Mouse (Mus musculus): ENCODE data around the gene Fam208a. TPM values are rescaled to one million over a fixed set of nuclear protein-coding genes. Genes with fewer than 3 reads are reported as not detected.

Gene Fam208a
- polyA plus RNA-seq, 1 experiment from 2014 or later = 16.6 TPM

GRCm38 (mm10) chr14:27400495-27400894 lies 28.1 kb upstream of the Fam208a start:
- 91% methylated on average over 6 of the region's 6 CpGs for WGBS
- no peak for ATAC-seq (ENCODE audit: low FRiP score)
- H3K9ac ChIP-seq = no peak overlapping the region
- no peak overlapping the region for H3K4me2 ChIP-seq
- H3K27ac ChIP-seq = no peak overlapping the region
- H3K36me3 ChIP-seq = no peaks in the 10 kb centered on the region
- no peak overlapping the region for H3K4me3 ChIP-seq
- no peaks in the 10 kb centered on the region for H3K27me3 ChIP-seq
- no peaks in the 10 kb centered on the region for H3K9me3 ChIP-seq
- H3K4me1 ChIP-seq (replicated peaks) = 0 out of 2 replicates have a peak, but pooled peaks cover 5% of the 10 kb centered on the region

DNA sequence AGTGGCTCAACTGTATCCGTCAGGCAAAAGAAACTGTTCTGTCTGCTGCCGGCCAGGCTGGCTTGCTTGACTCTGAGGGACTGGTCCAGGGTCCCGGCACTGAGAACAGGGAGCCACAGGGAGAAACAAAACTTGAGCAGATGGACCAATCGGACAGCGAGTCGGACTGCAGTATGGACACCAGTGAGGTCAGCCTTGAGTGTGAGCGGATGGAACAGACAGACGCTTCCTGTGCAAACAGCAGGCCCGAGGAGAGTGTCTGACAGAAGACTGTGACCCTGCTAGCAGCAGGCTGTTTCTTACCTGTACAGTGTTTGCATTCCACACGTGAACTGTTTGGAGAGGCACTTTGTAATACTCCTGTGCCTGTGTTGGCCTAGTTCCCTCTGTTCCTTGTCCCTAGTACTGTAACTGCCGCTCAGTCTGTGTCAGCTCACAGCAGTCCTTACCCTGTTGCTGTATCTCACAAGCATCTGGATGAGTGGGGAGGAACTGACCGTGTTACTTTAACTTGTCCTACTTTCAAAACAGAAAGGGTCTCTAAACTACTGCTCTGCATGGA lies 26.8 kb upstream of the Fam208a start:
- H3K4me2 ChIP-seq = no peak overlapping the region
- no peak overlapping the region for H3K4me3 ChIP-seq
- no peak overlapping the region for H3K27ac ChIP-seq
- no peaks in the 10 kb centered on the region for H3K27me3 ChIP-seq
- no peak overlapping the region for H3K9ac ChIP-seq
- 89% methylated on average over 12 of the region's 12 CpGs for WGBS
- no peaks in the 10 kb centered on the region for H3K4me1 ChIP-seq (replicated peaks)
- H3K36me3 ChIP-seq = no peaks in the 10 kb centered on the region
- ATAC-seq (ENCODE audit: low FRiP score) = no peak
- H3K9me3 ChIP-seq = peaks cover 4% of the 10 kb centered on the region; the same call in 1 of the 2 replicates

GRCm38 (mm10) chr14:27402332-27403250 lies 26.0 kb upstream of the Fam208a start:
- Histone ChIP-seq H3K9ac (no peak overlapping the region), H3K9me3 (peaks cover 4% of the 10 kb centered on the region; the same call in 1 of the 2 replicates), H3K27ac (no peak overlapping the region), H3K4me2 (no peak overlapping the region), H3K4me1 (replicated peaks) (no peaks in the 10 kb centered on the region), H3K4me3 (no peak overlapping the region), H3K36me3 (no peaks in the 10 kb centered on the region), H3K27me3 (no peaks in the 10 kb centered on the region)
- 85% methylated on average over 10 of the region's 10 CpGs for WGBS
- ATAC-seq (ENCODE audit: low FRiP score) = no peak

- Histone ChIP-seq H3K36me3 (no peaks in the 10 kb centered on the region), H3K27me3 (no peaks in the 10 kb centered on the region), H3K9me3 (peaks cover 6% of the 10 kb centered on the region; the same call in 1 of the 2 replicates), H3K4me2 (no peak overlapping the region), H3K9ac (no peak overlapping the region), H3K4me1 (replicated peaks) (no peaks in the 10 kb centered on the region), H3K27ac (no peak overlapping the region), H3K4me3 (no peak overlapping the region)
- 92% methylated on average over 4 of the region's 4 CpGs for WGBS
- ATAC-seq (ENCODE audit: low FRiP score) = no peak
These were observed 23.2 kb upstream of the Fam208a start for GRCm38 (mm10) chr14:27405452-27405851.

- H3K4me2 ChIP-seq = no peak overlapping the region
- H3K27ac ChIP-seq = no peak overlapping the region
- no peak overlapping the region for H3K9ac ChIP-seq
- no peak for ATAC-seq (ENCODE audit: low FRiP score)
- WGBS = 100% methylated on average over 2 of the region's 2 CpGs
- H3K9me3 ChIP-seq = peaks cover 6% of the 10 kb centered on the region; the same call in 1 of the 2 replicates
- H3K4me3 ChIP-seq = no peak overlapping the region
- no peaks in the 10 kb centered on the region for H3K27me3 ChIP-seq
- H3K4me1 ChIP-seq (replicated peaks) = no peaks in the 10 kb centered on the region
- no peaks in the 10 kb centered on the region for H3K36me3 ChIP-seq
These were observed 22.7 kb upstream of the Fam208a start for GRCm38 (mm10) chr14:27405947-27406346.

GRCm38 (mm10) chr14:27408240-27408639 lies 20.4 kb upstream of the Fam208a start:
- Histone ChIP-seq H3K4me3 (no peak overlapping the region), H3K27me3 (no peaks in the 10 kb centered on the region), H3K4me2 (no peak overlapping the region), H3K9ac (no peak overlapping the region), H3K9me3 (peaks cover 6% of the 10 kb centered on the region; the same call in 1 of the 2 replicates), H3K4me1 (replicated peaks) (no peaks in the 10 kb centered on the region), H3K36me3 (no peaks in the 10 kb centered on the region), H3K27ac (no peak overlapping the region)
- 85% methylated on average over 3 of the region's 3 CpGs for WGBS
- ATAC-seq (ENCODE audit: low FRiP score) = no peak

DNA sequence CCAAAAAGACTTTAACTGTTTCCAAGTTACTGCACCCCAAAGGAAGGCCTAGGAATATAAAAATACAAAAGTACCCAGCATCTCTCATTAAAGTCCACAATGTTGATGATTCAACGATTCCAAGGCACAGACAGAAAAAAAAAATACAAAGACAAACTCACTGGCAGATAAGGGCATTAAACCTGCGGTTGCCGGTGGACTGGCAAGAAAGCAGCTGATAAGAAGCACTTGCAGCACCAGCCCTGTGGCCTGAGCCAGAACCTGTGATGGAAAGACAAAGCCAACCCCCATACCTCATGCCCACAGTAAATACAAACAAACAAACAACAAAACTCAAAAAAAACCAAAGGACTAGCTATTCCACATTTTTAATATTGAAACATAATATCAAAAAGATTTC lies 19.0 kb upstream of the Fam208a start:
- no peak overlapping the region for H3K4me2 ChIP-seq
- no peak overlapping the region for H3K9ac ChIP-seq
- no peak overlapping the region for H3K27ac ChIP-seq
- H3K27me3 ChIP-seq = no peaks in the 10 kb centered on the region
- peaks cover 6% of the 10 kb centered on the region; the same call in 1 of the 2 replicates for H3K9me3 ChIP-seq
- H3K4me1 ChIP-seq (replicated peaks) = no peaks in the 10 kb centered on the region
- no peaks in the 10 kb centered on the region for H3K36me3 ChIP-seq
- ATAC-seq (ENCODE audit: low FRiP score) = no peak
- WGBS = 95% methylated on average over 3 of the region's 3 CpGs
- H3K4me3 ChIP-seq = no peak overlapping the region

GRCm38 (mm10) chr14:27411492-27411891 lies 17.1 kb upstream of the Fam208a start:
- WGBS = 90% methylated on average over 7 of the region's 7 CpGs
- no peaks in the 10 kb centered on the region for H3K27me3 ChIP-seq
- no peak overlapping the region for H3K4me2 ChIP-seq
- H3K36me3 ChIP-seq = no peaks in the 10 kb centered on the region
- H3K4me3 ChIP-seq = no peak overlapping the region
- H3K27ac ChIP-seq = no peak overlapping the region
- H3K9me3 ChIP-seq = 0 out of 2 replicates have a peak, but pooled peaks cover 2% of the 10 kb centered on the region
- no peak for ATAC-seq (ENCODE audit: low FRiP score)
- H3K9ac ChIP-seq = no peak overlapping the region
- H3K4me1 ChIP-seq (replicated peaks) = no peaks in the 10 kb centered on the region

DNA sequence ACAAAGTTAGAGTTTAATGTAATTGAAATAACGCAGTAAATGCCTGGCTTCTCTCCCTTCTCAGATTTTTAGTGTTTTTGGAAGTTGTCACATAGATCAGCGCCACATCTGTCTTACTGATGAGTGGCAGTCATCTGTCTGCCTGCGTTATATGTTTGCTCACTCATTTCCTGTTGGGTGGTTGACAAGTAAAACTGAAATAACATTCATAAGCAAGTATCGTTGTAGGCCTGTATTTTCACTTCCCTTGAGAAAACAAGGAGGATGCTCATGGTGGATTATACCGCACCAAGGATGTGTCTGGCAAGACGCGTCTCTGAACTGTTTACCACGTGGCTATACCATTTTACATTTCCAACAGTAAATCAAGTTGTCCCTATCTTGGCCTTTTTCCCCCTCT lies 15.9 kb upstream of the Fam208a start:
- Histone ChIP-seq H3K36me3 (no peaks in the 10 kb centered on the region), H3K4me2 (no peak overlapping the region), H3K9ac (no peak overlapping the region), H3K27ac (no peak overlapping the region), H3K4me3 (no peak overlapping the region), H3K4me1 (replicated peaks) (no peaks in the 10 kb centered on the region), H3K27me3 (no peaks in the 10 kb centered on the region), H3K9me3 (peaks cover 2% of the 10 kb centered on the region; the same call in 1 of the 2 replicates)
- 88% methylated on average over 8 of the region's 8 CpGs for WGBS
- no peak for ATAC-seq (ENCODE audit: low FRiP score)

DNA sequence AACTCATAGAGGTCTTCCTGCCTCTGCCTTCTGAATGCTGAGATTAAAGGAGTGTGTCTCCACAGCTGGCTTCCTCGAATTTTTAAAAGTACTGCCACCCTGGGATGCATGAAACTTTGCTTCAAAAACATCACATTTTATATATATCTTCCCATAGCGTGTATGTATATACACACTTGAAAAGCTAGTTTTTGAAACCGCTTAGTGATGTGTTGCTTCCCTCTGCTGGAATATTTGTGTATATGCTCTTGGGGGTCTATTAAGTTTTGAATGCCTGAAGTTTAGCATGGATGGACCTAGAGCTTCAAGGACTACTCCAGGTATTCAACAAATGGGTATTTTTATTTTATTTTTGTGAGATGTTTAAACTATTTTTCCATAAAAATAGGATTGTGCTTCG lies 14.7 kb upstream of the Fam208a start:
- Histone ChIP-seq H3K27ac (no peak overlapping the region), H3K4me1 (replicated peaks) (no peaks in the 10 kb centered on the region), H3K4me2 (no peak overlapping the region), H3K9me3 (peaks cover 2% of the 10 kb centered on the region; the same call in 1 of the 2 replicates), H3K27me3 (no peaks in the 10 kb centered on the region), H3K9ac (no peak overlapping the region), H3K4me3 (no peak overlapping the region), H3K36me3 (no peaks in the 10 kb centered on the region)
- 51% methylated on average over 4 of the region's 4 CpGs for WGBS
- ATAC-seq (ENCODE audit: low FRiP score) = no peak

GRCm38 (mm10) chr14:27420816-27421215 lies 7.8 kb upstream of the Fam208a start:
- H3K9ac ChIP-seq = no peak overlapping the region
- no peak for ATAC-seq (ENCODE audit: low FRiP score)
- WGBS = 80% methylated on average over 3 of the region's 3 CpGs

GRCm38 (mm10) chr14:27422301-27422700 lies 6.3 kb upstream of the Fam208a start:
- Histone ChIP-seq H3K36me3 (no peaks in the 10 kb centered on the region), H3K9ac (no peak overlapping the region), H3K27me3 (no peaks in the 10 kb centered on the region), H3K4me1 (replicated peaks) (no peaks in the 10 kb centered on the region), H3K9me3 (no peaks in the 10 kb centered on the region; the same call in none of the 2 replicates), H3K4me3 (no peak overlapping the region), H3K4me2 (no peak overlapping the region), H3K27ac (no peak overlapping the region)
- no peak for ATAC-seq (ENCODE audit: low FRiP score)
- 100% methylated on average over 1 of the region's 1 CpGs for WGBS

More at GRCm38 (mm10) chr14:27420816-27421215, 7.8 kb upstream of the Fam208a start:
- Histone ChIP-seq H3K4me3 (no peak overlapping the region), H3K4me1 (replicated peaks) (no peaks in the 10 kb centered on the region), H3K27me3 (no peaks in the 10 kb centered on the region), H3K27ac (no peak overlapping the region), H3K36me3 (no peaks in the 10 kb centered on the region), H3K4me2 (no peak overlapping the region), H3K9me3 (no peaks in the 10 kb centered on the region; the same call in 1 of the 2 replicates)

Measured in hindbrain, embryonic 13.5 days (tissue).